12 mouse cellular contexts compared by ENCODE assay signal in the genomic region with DNA sequence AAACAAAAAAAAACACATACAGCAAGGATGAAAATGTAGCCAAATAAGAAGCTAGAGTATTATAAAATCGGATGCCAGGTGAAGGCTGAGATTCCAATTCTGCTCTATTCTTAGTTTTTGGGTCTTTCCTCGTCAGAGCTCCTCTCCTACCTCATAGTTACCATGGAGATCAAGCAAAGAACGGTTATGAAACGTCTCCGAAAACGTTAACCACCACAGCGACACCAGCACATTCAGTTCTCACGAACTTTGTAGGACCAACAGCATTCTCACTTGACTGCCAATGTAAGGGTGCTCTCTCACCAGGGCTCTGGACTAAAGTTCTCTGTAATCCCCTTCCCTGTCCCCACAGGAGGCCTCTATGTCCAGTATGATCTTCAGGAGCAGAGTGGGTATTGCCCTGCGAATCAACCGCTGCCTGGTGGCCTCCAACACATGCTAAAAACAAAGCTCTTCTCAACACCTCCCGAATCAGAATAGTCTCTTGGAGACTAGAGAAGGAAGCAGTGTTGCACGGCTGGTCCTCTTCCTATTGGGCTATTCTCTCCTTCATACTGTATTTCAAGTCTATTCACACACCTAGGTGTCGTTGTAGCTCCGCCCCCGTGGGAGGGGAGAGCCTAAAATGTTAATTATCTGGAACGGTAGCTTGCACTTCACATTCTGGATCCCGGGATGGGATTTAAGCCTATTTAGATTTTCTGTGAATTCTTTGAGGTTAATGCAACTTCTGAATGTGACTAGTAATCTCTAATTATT. TPM values are rescaled to one million over a fixed set of nuclear protein-coding genes. Genes with fewer than 3 reads are reported as not detected.
DNase-seq lines count a peak whose midpoint lies in the region; TF ChIP-seq lines count a peak whose summit lies in the region.
"Had no signal": no experiment of that assay in that cellular context is flagged by ENCODE, and none has a peak within 500 bp of the region (broad histone marks: within the 10 kb centered on the region; RNA-seq: fewer than 3 reads in every experiment).

No protein-coding gene starts in this region.

- H3K4me1 ChIP-seq in kidney, adult 2 months (ENCODE audit: control insufficient read depth, insufficient read depth, low read length), result peaks cover 5% of the 10 kb centered on the region; the same call in 1 of the 2 replicates

- no peak for TF ChIP-seq CTCF in kidney, adult 2 months (conservative IDR thresholded peaks at IDR 0.05; ENCODE audit: insufficient read depth, insufficient read length, low read depth, low read length)

- H3K27ac ChIP-seq in kidney, adult 2 months (ENCODE audit: insufficient read depth, low read depth, low read length), result no peak overlapping the region

- H3K4me3 ChIP-seq in kidney, adult 2 months (ENCODE audit: insufficient read depth, low read depth, low read length), result no peak overlapping the region

- DNase-seq in embryo, embryonic 9.5 days (ENCODE audit: extremely low spot score), result peak; percentile 31
- DNase-seq in embryo, embryonic 11 days, result no peak
- peak; percentile 27 for DNase-seq in kidney, adult 2 months
- no peak for DNase-seq in kidney, postnatal 10 days
- DNase-seq in brain, adult 2 months (ENCODE audit: low read depth, low spot score), result peak; percentile 87
- DNase-seq in kidney, postnatal 25 days, result peak; percentile 37 to 40
- no peak for DNase-seq in urinary bladder, postnatal 14 days (ENCODE audit: low spot score)
- no peak for DNase-seq in urinary bladder, postnatal 10 days (ENCODE audit: low spot score)
- DNase-seq: gastrocnemius, postnatal 25 days had no signal

- TF ChIP-seq POLR2A in kidney, adult 2 months (IDR thresholded peaks at IDR 0.05; ENCODE audit: low read depth, low read length), result no peak

- peaks cover 2% of the 10 kb centered on the region; the same call in 1 of the 2 replicates for H3K27me3 ChIP-seq in kidney, adult 2 months (replicated peaks; ENCODE audit: control insufficient read depth, insufficient read depth, low read length)
- H3K27me3 ChIP-seq: Patski had no signal

- no peaks in the 10 kb centered on the region for H3K36me3 ChIP-seq in kidney, adult 2 months (ENCODE audit: control insufficient read depth, insufficient read depth, low read length)

- WGBS in kidney, adult 2 months, result 35% methylated on average over 17 of the region's 17 CpGs

RNA-seq across cellular contexts. Expression of gene Tmem174, which starts 50.2 kb away (rescaled TPM):
- 424 and 448 TPM in 2 replicates for polyA plus RNA-seq in kidney, adult 2 months (2012; rRNA removed)
- polyA plus RNA-seq: embryonic facial prominence, embryonic 11.5 days; liver, embryonic 16.5 days; Patski had no signal

Comparison
In these comparisons a context has a peak if more than half of its experiments do, and no peak if none do; other contexts are left out.
1. DNase-seq: peak in embryo, embryonic 9.5 days (single experiment), kidney, adult 2 months (single experiment), brain, adult 2 months (single experiment) and kidney, postnatal 25 days (2 of 2); none in embryo, embryonic 11 days (single experiment), kidney, postnatal 10 days (single experiment), urinary bladder, postnatal 14 days (single experiment) and urinary bladder, postnatal 10 days (single experiment).